Mouse (Mus musculus) frontal cortex, adult (tissue): Measurements from ENCODE around the gene Prokr2.

ENCODE experiments used
- ATAC-seq: cut with Nextera tagmentation; 2 replicates; pipeline ENCODE4 v1.9.2; 2017; ENCODE audit warnings: mild to moderate bottlenecking, moderate library complexity, mixed read lengths; ENCODE audit not compliant: low TSS enrichment

The Prokr2 gene

GRCm38 (mm10) chr2:132385194-132385838, at the start of gene Prokr2:
TSS of gene Prokr2 (minus strand) at chr2:132385447.
- peak; percentile 26; the same call in 1 of the 2 replicates for ATAC-seq

GRCm38 (mm10) chr2:132427160-132427941, 42.1 kb upstream of the Prokr2 start:
- ATAC-seq, result no peak

- no peak for ATAC-seq
These were observed 40.3 kb upstream of the Prokr2 start for GRCm38 (mm10) chr2:132425576-132425975.

- no peak for ATAC-seq
These were observed 38.3 kb upstream of the Prokr2 start for GRCm38 (mm10) chr2:132423411-132424047.

GRCm38 (mm10) chr2:132422846-132423245, 37.6 kb upstream of the Prokr2 start:
- peak; percentile 96 for ATAC-seq

GRCm38 (mm10) chr2:132418414-132418813, 33.2 kb upstream of the Prokr2 start:
- no peak for ATAC-seq

- no peak for ATAC-seq
These were observed 24.9 kb upstream of the Prokr2 start for GRCm38 (mm10) chr2:132410126-132410525.

GRCm38 (mm10) chr2:132398136-132398535, 12.9 kb upstream of the Prokr2 start:
- no peak for ATAC-seq

- no peak for ATAC-seq
These were observed 10.5 kb upstream of the Prokr2 start for GRCm38 (mm10) chr2:132395753-132396152.

GRCm38 (mm10) chr2:132390607-132391160, 5.4 kb upstream of the Prokr2 start:
- no peak for ATAC-seq

GRCm38 (mm10) chr2:132389562-132389961, 4.3 kb upstream of the Prokr2 start:
- ATAC-seq, result peak; percentile 64; the same call in 1 of the 2 replicates

GRCm38 (mm10) chr2:132384511-132385193, 595 bp downstream of the Prokr2 start:
- peak; percentile 64 for ATAC-seq

GRCm38 (mm10) chr2:132382308-132382707, 2.9 kb downstream of the Prokr2 start:
- no peak for ATAC-seq

GRCm38 (mm10) chr2:132379690-132380089, 5.6 kb downstream of the Prokr2 start:
- peak; percentile 84 for ATAC-seq

- no peak for ATAC-seq
These were observed 6.6 kb downstream of the Prokr2 start for GRCm38 (mm10) chr2:132378602-132379150.

GRCm38 (mm10) chr2:132377436-132377835, 7.8 kb downstream of the Prokr2 start:
- ATAC-seq, result peak; percentile 82

- no peak for ATAC-seq
These were observed 9.5 kb downstream of the Prokr2 start for GRCm38 (mm10) chr2:132375721-132376120.

- peak; percentile 64 for ATAC-seq
These were observed 10.1 kb downstream of the Prokr2 start for GRCm38 (mm10) chr2:132375135-132375534.

- no peak for ATAC-seq
These were observed 11.5 kb downstream of the Prokr2 start for GRCm38 (mm10) chr2:132373748-132374147.

GRCm38 (mm10) chr2:132368433-132368832, 16.8 kb downstream of the Prokr2 start:
- ATAC-seq, result no peak

- no peak for ATAC-seq
These were observed 41.4 kb downstream of the Prokr2 start for GRCm38 (mm10) chr2:132343846-132344245.
